Mouse (Mus musculus): ENCODE measurements around the gene Grk2. TPM values are rescaled to one million over a fixed set of nuclear protein-coding genes. Genes with fewer than 3 reads are reported as not detected.

The Grk2 gene
- 210 TPM in 1 of 2 replicates, not detected in the other for polyA plus RNA-seq (2012; ENCODE audit: insufficient read depth, insufficient read length, low replicate concordance, missing spikeins)

GRCm38 (mm10) chr19:4306190-4306577 is at the start of gene Grk2:
Gene Grk2 (minus strand): TSS chr19:4306222.
- Histone ChIP-seq H3K4me1 (ENCODE audit: control insufficient read depth, insufficient read depth, low read length) (peaks cover 37% of the 10 kb centered on the region), H3K4me3 (ENCODE audit: insufficient read depth, low read depth, low read length) (peak within 1 kb of the TSS; percentile 94), H3K27ac (ENCODE audit: insufficient read depth, low read depth, low read length) (peak within 1 kb of the TSS; percentile 14)
- whole genome bisulfite sequencing: 17% methylated on average over 46 of the region's 46 CpGs
- TF ChIP-seq POLR2A (IDR thresholded peaks at IDR 0.05; ENCODE audit: insufficient read depth, low read depth, low read length): no peak
- TF ChIP-seq CTCF (IDR thresholded peaks at IDR 0.05; ENCODE audit: insufficient read depth, low read depth, low read length): peak; percentile 82

GRCm38 (mm10) chr19:4349455-4349854 is 43.4 kb upstream of the Grk2 start:
- no peaks in the 10 kb centered on the region for H3K4me1 ChIP-seq (ENCODE audit: control insufficient read depth, insufficient read depth, low read length)
- no peak overlapping the region for H3K27ac ChIP-seq (ENCODE audit: insufficient read depth, low read depth, low read length)
- TF ChIP-seq CTCF (IDR thresholded peaks at IDR 0.05; ENCODE audit: insufficient read depth, low read depth, low read length): no peak
- TF ChIP-seq POLR2A (IDR thresholded peaks at IDR 0.05; ENCODE audit: insufficient read depth, low read depth, low read length): no peak
- no peak overlapping the region for H3K4me3 ChIP-seq (ENCODE audit: insufficient read depth, low read depth, low read length)
- 92% methylated on average over 2 of the region's 2 CpGs for WGBS

- 88% methylated on average over 1 of the region's 1 CpGs for WGBS
- no peak overlapping the region for H3K4me3 ChIP-seq (ENCODE audit: insufficient read depth, low read depth, low read length)
- H3K4me1 ChIP-seq (ENCODE audit: control insufficient read depth, insufficient read depth, low read length): no peaks in the 10 kb centered on the region
- no peak for TF ChIP-seq POLR2A (IDR thresholded peaks at IDR 0.05; ENCODE audit: insufficient read depth, low read depth, low read length)
- TF ChIP-seq CTCF (IDR thresholded peaks at IDR 0.05; ENCODE audit: insufficient read depth, low read depth, low read length): no peak
- no peak overlapping the region for H3K27ac ChIP-seq (ENCODE audit: insufficient read depth, low read depth, low read length)
Measured at GRCm38 (mm10) chr19:4346479-4346878, 40.5 kb upstream of the Grk2 start.

GRCm38 (mm10) chr19:4338162-4338561 is 32.1 kb upstream of the Grk2 start:
- Histone ChIP-seq H3K4me1 (ENCODE audit: control insufficient read depth, insufficient read depth, low read length) (no peaks in the 10 kb centered on the region), H3K27ac (ENCODE audit: insufficient read depth, low read depth, low read length) (no peak overlapping the region), H3K4me3 (ENCODE audit: insufficient read depth, low read depth, low read length) (no peak overlapping the region)
- WGBS: 16% methylated on average over 2 of the region's 2 CpGs
- TF ChIP-seq CTCF (IDR thresholded peaks at IDR 0.05; ENCODE audit: insufficient read depth, low read depth, low read length) (no peak), POLR2A (IDR thresholded peaks at IDR 0.05; ENCODE audit: insufficient read depth, low read depth, low read length) (no peak)

- H3K27ac ChIP-seq (ENCODE audit: insufficient read depth, low read depth, low read length): peak overlapping the region; percentile 45
- under 1% methylated on average over 16 of the region's 16 CpGs for whole genome bisulfite sequencing
- TF ChIP-seq CTCF (IDR thresholded peaks at IDR 0.05; ENCODE audit: insufficient read depth, low read depth, low read length) (no peak), POLR2A (IDR thresholded peaks at IDR 0.05; ENCODE audit: insufficient read depth, low read depth, low read length) (peak; percentile 48)
Measured at GRCm38 (mm10) chr19:4333791-4334190, 27.8 kb upstream of the Grk2 start.

GRCm38 (mm10) chr19:4333100-4333775 is 27.2 kb upstream of the Grk2 start:
- Histone ChIP-seq H3K27ac (ENCODE audit: insufficient read depth, low read depth, low read length) (peak overlapping the region; percentile 45), H3K4me1 (ENCODE audit: control insufficient read depth, insufficient read depth, low read length) (peaks cover 5% of the 10 kb centered on the region; the same call in 1 of the 2 replicates), H3K4me3 (ENCODE audit: insufficient read depth, low read depth, low read length) (peak overlapping the region; percentile 51)
- WGBS: under 1% methylated on average over 13 of the region's 13 CpGs
- TF ChIP-seq CTCF (IDR thresholded peaks at IDR 0.05; ENCODE audit: insufficient read depth, low read depth, low read length): no peak
- TF ChIP-seq POLR2A (IDR thresholded peaks at IDR 0.05; ENCODE audit: insufficient read depth, low read depth, low read length): no peak

More at GRCm38 (mm10) chr19:4333791-4334190, 27.8 kb upstream of the Grk2 start:
- peaks cover 5% of the 10 kb centered on the region; the same call in 1 of the 2 replicates for H3K4me1 ChIP-seq (ENCODE audit: control insufficient read depth, insufficient read depth, low read length)
- peak overlapping the region; percentile 51 for H3K4me3 ChIP-seq (ENCODE audit: insufficient read depth, low read depth, low read length)

GRCm38 (mm10) chr19:4332653-4333052 is 26.6 kb upstream of the Grk2 start:
- no peak for TF ChIP-seq POLR2A (IDR thresholded peaks at IDR 0.05; ENCODE audit: insufficient read depth, low read depth, low read length)
- no peak for TF ChIP-seq CTCF (IDR thresholded peaks at IDR 0.05; ENCODE audit: insufficient read depth, low read depth, low read length)
- H3K4me1 ChIP-seq (ENCODE audit: control insufficient read depth, insufficient read depth, low read length): peaks cover 5% of the 10 kb centered on the region; the same call in 1 of the 2 replicates
- H3K27ac ChIP-seq (ENCODE audit: insufficient read depth, low read depth, low read length): no peak overlapping the region
- peak overlapping the region; percentile 51 for H3K4me3 ChIP-seq (ENCODE audit: insufficient read depth, low read depth, low read length)
- under 1% methylated on average over 4 of the region's 4 CpGs for WGBS

- Histone ChIP-seq H3K4me3 (ENCODE audit: insufficient read depth, low read depth, low read length) (no peak overlapping the region), H3K27ac (ENCODE audit: insufficient read depth, low read depth, low read length) (no peak overlapping the region), H3K4me1 (ENCODE audit: control insufficient read depth, insufficient read depth, low read length) (peaks cover 5% of the 10 kb centered on the region; the same call in 1 of the 2 replicates)
- 85% methylated on average over 3 of the region's 3 CpGs for WGBS
- no peak for TF ChIP-seq CTCF (IDR thresholded peaks at IDR 0.05; ENCODE audit: insufficient read depth, low read depth, low read length)
- TF ChIP-seq POLR2A (IDR thresholded peaks at IDR 0.05; ENCODE audit: insufficient read depth, low read depth, low read length): no peak
Measured at GRCm38 (mm10) chr19:4331273-4331672, 25.3 kb upstream of the Grk2 start.

GRCm38 (mm10) chr19:4330603-4331002 is 24.6 kb upstream of the Grk2 start:
- 59% methylated on average over 2 of the region's 2 CpGs for WGBS
- TF ChIP-seq POLR2A (IDR thresholded peaks at IDR 0.05; ENCODE audit: insufficient read depth, low read depth, low read length) (no peak), CTCF (IDR thresholded peaks at IDR 0.05; ENCODE audit: insufficient read depth, low read depth, low read length) (no peak)
- Histone ChIP-seq H3K27ac (ENCODE audit: insufficient read depth, low read depth, low read length) (no peak overlapping the region), H3K4me1 (ENCODE audit: control insufficient read depth, insufficient read depth, low read length) (peaks cover 5% of the 10 kb centered on the region; the same call in 1 of the 2 replicates), H3K4me3 (ENCODE audit: insufficient read depth, low read depth, low read length) (no peak overlapping the region)

Measured in olfactory bulb, adult 2 months (tissue).